Mouse (Mus musculus): ENCODE data around the gene Emc6. TPM values are rescaled to one million over a fixed set of nuclear protein-coding genes. Genes with fewer than 3 reads are reported as not detected.

Emc6 gene
- total and polyA plus RNA-seq, 2 experiments, result 63.8 to 80.9 TPM

GRCm38 (mm10) chr11:73176186-73176585 lies 651 bp downstream of the Emc6 start:
- no peaks in the 10 kb centered on the region for H3K27me3 ChIP-seq (ENCODE audit: control insufficient read depth, insufficient read depth, low read length)
- H3K4me1 ChIP-seq (ENCODE audit: control insufficient read depth, insufficient read depth, low read length), result peaks cover 13% of the 10 kb centered on the region
- TF ChIP-seq CTCF (IDR thresholded peaks at IDR 0.05; ENCODE audit: low read depth, low read length), result no peak
- no peak for TF ChIP-seq POLR2A (IDR thresholded peaks at IDR 0.05; ENCODE audit: extremely low read depth, insufficient read depth, low read length)
- peak; percentile 69 for DNase-seq (ENCODE audit: extremely low read depth, low read depth, low spot score)
- peaks cover 1% of the 10 kb centered on the region; the same call in 1 of the 2 replicates for H3K36me3 ChIP-seq (ENCODE audit: control insufficient read depth, insufficient read depth, low read length)
- peak overlapping the region; percentile 97 for H3K9ac ChIP-seq (ENCODE audit: low read depth, low read length)
- WGBS, result under 1% methylated on average over 15 of the region's 15 CpGs
- H3K79me2 ChIP-seq (ENCODE audit: control insufficient read depth, insufficient read depth, low read length), result peaks cover 8% of the 10 kb centered on the region
- H3K27ac ChIP-seq (replicated peaks; ENCODE audit: insufficient read depth, low read depth, low read length), result peak overlapping the region; percentile 95
- H3K4me3 ChIP-seq (ENCODE audit: insufficient read depth, low read depth, low read length), result peak overlapping the region; percentile 95

GRCm38 (mm10) chr11:73175612-73176011 lies 1.2 kb downstream of the Emc6 start:
- no peak overlapping the region for H3K9ac ChIP-seq (ENCODE audit: low read depth, low read length)
- peak overlapping the region; percentile 95 for H3K4me3 ChIP-seq (ENCODE audit: insufficient read depth, low read depth, low read length)
- H3K27ac ChIP-seq (replicated peaks; ENCODE audit: insufficient read depth, low read depth, low read length), result peak overlapping the region; percentile 95
- H3K27me3 ChIP-seq (ENCODE audit: control insufficient read depth, insufficient read depth, low read length), result no peaks in the 10 kb centered on the region
- no peak for TF ChIP-seq POLR2A (IDR thresholded peaks at IDR 0.05; ENCODE audit: extremely low read depth, insufficient read depth, low read length)
- no peak for TF ChIP-seq CTCF (IDR thresholded peaks at IDR 0.05; ENCODE audit: low read depth, low read length)
- H3K36me3 ChIP-seq (ENCODE audit: control insufficient read depth, insufficient read depth, low read length), result peaks cover 1% of the 10 kb centered on the region; the same call in 1 of the 2 replicates
- WGBS, result 15% methylated on average over 8 of the region's 8 CpGs
- DNase-seq (ENCODE audit: extremely low read depth, low read depth, low spot score), result peak; percentile 98
- peaks cover 13% of the 10 kb centered on the region for H3K4me1 ChIP-seq (ENCODE audit: control insufficient read depth, insufficient read depth, low read length)
- peaks cover 8% of the 10 kb centered on the region for H3K79me2 ChIP-seq (ENCODE audit: control insufficient read depth, insufficient read depth, low read length)

GRCm38 (mm10) chr11:73172186-73172585 lies 4.7 kb downstream of the Emc6 start:
- DNase-seq (ENCODE audit: extremely low read depth, low read depth, low spot score), result peak; percentile 56
- WGBS, result 48% methylated on average over 5 of the region's 5 CpGs
- no peak overlapping the region for H3K9ac ChIP-seq (ENCODE audit: low read depth, low read length)
- peaks cover 1% of the 10 kb centered on the region; the same call in 1 of the 2 replicates for H3K36me3 ChIP-seq (ENCODE audit: control insufficient read depth, insufficient read depth, low read length)
- TF ChIP-seq POLR2A (IDR thresholded peaks at IDR 0.05; ENCODE audit: extremely low read depth, insufficient read depth, low read length) (no peak), CTCF (IDR thresholded peaks at IDR 0.05; ENCODE audit: low read depth, low read length) (no peak)
- H3K4me3 ChIP-seq (ENCODE audit: insufficient read depth, low read depth, low read length), result no peak overlapping the region
- peaks cover 15% of the 10 kb centered on the region for H3K4me1 ChIP-seq (ENCODE audit: control insufficient read depth, insufficient read depth, low read length)
- H3K79me2 ChIP-seq (ENCODE audit: control insufficient read depth, insufficient read depth, low read length), result peaks cover 8% of the 10 kb centered on the region
- H3K27ac ChIP-seq (replicated peaks; ENCODE audit: insufficient read depth, low read depth, low read length), result no peak overlapping the region
- H3K27me3 ChIP-seq (ENCODE audit: control insufficient read depth, insufficient read depth, low read length), result no peaks in the 10 kb centered on the region

- DNase-seq (ENCODE audit: extremely low read depth, low read depth, low spot score), result peak; percentile 57
- TF ChIP-seq CTCF (IDR thresholded peaks at IDR 0.05; ENCODE audit: low read depth, low read length) (peak; percentile 79), POLR2A (IDR thresholded peaks at IDR 0.05; ENCODE audit: extremely low read depth, insufficient read depth, low read length) (no peak)
- no peaks in the 10 kb centered on the region for H3K27me3 ChIP-seq (ENCODE audit: control insufficient read depth, insufficient read depth, low read length)
- 53% methylated on average over 4 of the region's 4 CpGs for WGBS
- no peak overlapping the region for H3K4me3 ChIP-seq (ENCODE audit: insufficient read depth, low read depth, low read length)
- peaks cover 13% of the 10 kb centered on the region for H3K4me1 ChIP-seq (ENCODE audit: control insufficient read depth, insufficient read depth, low read length)
- no peaks in the 10 kb centered on the region for H3K79me2 ChIP-seq (ENCODE audit: control insufficient read depth, insufficient read depth, low read length)
- H3K9ac ChIP-seq (ENCODE audit: low read depth, low read length), result no peak overlapping the region
- no peak overlapping the region for H3K27ac ChIP-seq (replicated peaks; ENCODE audit: insufficient read depth, low read depth, low read length)
- no peaks in the 10 kb centered on the region; the same call in 1 of the 2 replicates for H3K36me3 ChIP-seq (ENCODE audit: control insufficient read depth, insufficient read depth, low read length)
These were observed 7.6 kb downstream of the Emc6 start for GRCm38 (mm10) chr11:73169231-73169630.

- 53% methylated on average over 6 of the region's 6 CpGs for WGBS
- Histone ChIP-seq H3K27ac (replicated peaks; ENCODE audit: insufficient read depth, low read depth, low read length) (no peak overlapping the region), H3K27me3 (ENCODE audit: control insufficient read depth, insufficient read depth, low read length) (no peaks in the 10 kb centered on the region), H3K4me3 (ENCODE audit: insufficient read depth, low read depth, low read length) (no peak overlapping the region), H3K4me1 (ENCODE audit: control insufficient read depth, insufficient read depth, low read length) (peaks cover 13% of the 10 kb centered on the region), H3K79me2 (ENCODE audit: control insufficient read depth, insufficient read depth, low read length) (no peaks in the 10 kb centered on the region), H3K9ac (ENCODE audit: low read depth, low read length) (no peak overlapping the region), H3K36me3 (ENCODE audit: control insufficient read depth, insufficient read depth, low read length) (no peaks in the 10 kb centered on the region)
- TF ChIP-seq CTCF (IDR thresholded peaks at IDR 0.05; ENCODE audit: low read depth, low read length), result no peak
- no peak for TF ChIP-seq POLR2A (IDR thresholded peaks at IDR 0.05; ENCODE audit: extremely low read depth, insufficient read depth, low read length)
- peak; percentile 62 for DNase-seq (ENCODE audit: extremely low read depth, low read depth, low spot score)
These were observed 8.3 kb downstream of the Emc6 start for GRCm38 (mm10) chr11:73168576-73168975.

GRCm38 (mm10) chr11:73168071-73168470 lies 8.8 kb downstream of the Emc6 start:
- Histone ChIP-seq H3K36me3 (ENCODE audit: control insufficient read depth, insufficient read depth, low read length) (no peaks in the 10 kb centered on the region), H3K9ac (ENCODE audit: low read depth, low read length) (no peak overlapping the region), H3K27me3 (ENCODE audit: control insufficient read depth, insufficient read depth, low read length) (no peaks in the 10 kb centered on the region), H3K79me2 (ENCODE audit: control insufficient read depth, insufficient read depth, low read length) (no peaks in the 10 kb centered on the region), H3K27ac (replicated peaks; ENCODE audit: insufficient read depth, low read depth, low read length) (0 out of 2 replicates have a peak overlapping the region, but pooled peaks have one; percentile 1), H3K4me3 (ENCODE audit: insufficient read depth, low read depth, low read length) (no peak overlapping the region), H3K4me1 (ENCODE audit: control insufficient read depth, insufficient read depth, low read length) (peaks cover 13% of the 10 kb centered on the region)
- peak; percentile 89 for DNase-seq (ENCODE audit: extremely low read depth, low read depth, low spot score)
- WGBS, result 52% methylated on average over 8 of the region's 8 CpGs
- TF ChIP-seq POLR2A (IDR thresholded peaks at IDR 0.05; ENCODE audit: extremely low read depth, insufficient read depth, low read length), result no peak
- TF ChIP-seq CTCF (IDR thresholded peaks at IDR 0.05; ENCODE audit: low read depth, low read length), result no peak

All from liver, adult 2 months (tissue).